In genomic region chr2:157800746-157801501, GRCm38 (mm10) we compare ENCODE assay signal across 10 mouse cellular contexts.
DNase-seq lines count a peak whose midpoint lies in the region; ATAC-seq and TF ChIP-seq lines count a peak whose summit lies in the region.
"Had no signal": no experiment of that assay in that cellular context is flagged by ENCODE, and none has a peak within 500 bp of the region (broad histone marks: within the 10 kb centered on the region; RNA-seq: fewer than 3 reads in every experiment).

No protein-coding gene starts in this region.

- no peaks in the 10 kb centered on the region for H3K36me3 ChIP-seq in forebrain, embryonic 14.5 days (ENCODE audit: control insufficient read depth, insufficient read depth, low read length)
- peaks cover 2% of the 10 kb centered on the region; the same call in 1 of the 2 replicates for H3K36me3 ChIP-seq in limb, embryonic 14.5 days (ENCODE audit: control insufficient read depth, insufficient read depth, low read length)

- TF ChIP-seq CTCF in layer of hippocampus, adult 2 months (conservative IDR thresholded peaks at IDR 0.05): no peak

- no peak for DNase-seq in layer of hippocampus, adult 2 months (ENCODE audit: low spot score in 2 of 2)
- DNase-seq in layer of hippocampus, adult 9-11 months: no peak
- peak; percentile 88 for DNase-seq in forebrain, embryonic 14.5 days (ENCODE audit: low spot score)
- DNase-seq in limb, embryonic 14.5 days (ENCODE audit: low spot score): peak; percentile 30
- peak; percentile 79 for DNase-seq in retina, embryonic 14.5 days (ENCODE audit: low spot score)
- no peak for DNase-seq in cerebellum, adult 11 months
- no peak for DNase-seq in c-Kit-positive CD71-positive TER-119-positive erythroid progenitor cells, embryonic 14.5 days (ENCODE audit: low spot score)
- DNase-seq in adrenal gland, adult 2 months: no peak
- DNase-seq: adrenal gland, postnatal 36 days; liver had no signal

- TF ChIP-seq POLR2A in limb, embryonic 14.5 days (IDR thresholded peaks at IDR 0.05; ENCODE audit: borderline replicate concordance, extremely low read depth, insufficient read depth, insufficient read length): no peak

- H3K4me3 ChIP-seq in layer of hippocampus, adult 2 months: no peak overlapping the region
- H3K4me3 ChIP-seq in forebrain, embryonic 14.5 days (ENCODE audit: low read depth, low read length): no peak overlapping the region
- no peak overlapping the region for H3K4me3 ChIP-seq in limb, embryonic 14.5 days (replicated peaks; ENCODE audit: low read length)

- H3K4me1 ChIP-seq in forebrain, embryonic 14.5 days (ENCODE audit: control insufficient read depth, insufficient read depth, low read length): peaks cover 30% of the 10 kb centered on the region
- peaks cover 22% of the 10 kb centered on the region for H3K4me1 ChIP-seq in limb, embryonic 14.5 days (ENCODE audit: control insufficient read depth, insufficient read depth, low read length)

- H3K9ac ChIP-seq in forebrain, embryonic 14.5 days (ENCODE audit: low read length): peak overlapping the region; percentile 36
- H3K9ac ChIP-seq in limb, embryonic 14.5 days (ENCODE audit: low read depth, low read length, severe bottlenecking): no peak overlapping the region

- H3K4me2 ChIP-seq in forebrain, embryonic 14.5 days (ENCODE audit: low read length): peak overlapping the region; percentile 39
- H3K4me2 ChIP-seq in limb, embryonic 14.5 days (replicated peaks; ENCODE audit: low read depth, low read length, severe bottlenecking): no peak overlapping the region

- ATAC-seq in forebrain, embryonic 14.5 days: peak; percentile 89
- peak; percentile 41; the same call in 1 of the 2 replicates for ATAC-seq in limb, embryonic 14.5 days (ENCODE audit: low FRiP score, low read depth)

- H3K27ac ChIP-seq in layer of hippocampus, adult 2 months: peak overlapping the region; percentile 28; the same call in 1 of the 2 replicates
- peak overlapping the region; percentile 89 for H3K27ac ChIP-seq in forebrain, embryonic 14.5 days (ENCODE audit: low read depth, low read length)
- H3K27ac ChIP-seq in limb, embryonic 14.5 days (replicated peaks; ENCODE audit: low read depth, low read length): peak overlapping the region; percentile 63; the same call in 1 of the 2 replicates

- no peaks in the 10 kb centered on the region for H3K27me3 ChIP-seq in forebrain, embryonic 14.5 days (replicated peaks; ENCODE audit: control insufficient read depth, insufficient read depth, low read length)
- H3K27me3 ChIP-seq in limb, embryonic 14.5 days (ENCODE audit: control insufficient read depth, insufficient read depth, low read length): no peaks in the 10 kb centered on the region

- H3K9me3 ChIP-seq in forebrain, embryonic 14.5 days (replicated peaks; ENCODE audit: control insufficient read depth, low read length): no peaks in the 10 kb centered on the region
- H3K9me3 ChIP-seq in limb, embryonic 14.5 days (ENCODE audit: control insufficient read depth, low read length): no peaks in the 10 kb centered on the region

- WGBS in forebrain, embryonic 14.5 days: 1% methylated on average over 11 of the region's 11 CpGs
- WGBS in limb, embryonic 14.5 days: 15% methylated on average over 11 of the region's 11 CpGs

Comparison
In these comparisons a context has a peak if more than half of its experiments do, and no peak if none do; other contexts are left out.
1. DNase-seq: peak in forebrain, embryonic 14.5 days (single experiment), limb, embryonic 14.5 days (single experiment) and retina, embryonic 14.5 days (single experiment); none in layer of hippocampus, adult 2 months (0 of 2), layer of hippocampus, adult 9-11 months (single experiment), cerebellum, adult 11 months (single experiment), c-Kit-positive CD71-positive TER-119-positive erythroid progenitor cells, embryonic 14.5 days (single experiment) and adrenal gland, adult 2 months (single experiment).
2. H3K27ac ChIP-seq: peak in every context shown above with its lines; median percentile 89 in forebrain, embryonic 14.5 days; 63 in limb, embryonic 14.5 days; 28 in layer of hippocampus, adult 2 months.